Mouse (Mus musculus): ENCODE measurements at regions not wholly inside any gene's neighbourhood (a gene's known extent, or its start where the extent isn't known, plus 50 kb on each side); places are given as distances from the start of the nearest gene placed in this dataset.

GRCm38 (mm10) chr1:10880026-10880727 is 533.7 kb upstream of the A830018L16Rik start:
- no peaks in the 10 kb centered on the region for H3K79me2 ChIP-seq (replicated peaks; ENCODE audit: control insufficient read depth, insufficient read depth, low read length)
- intact Hi-C loops (cut with DNase I) = no loop called here
- H3K36me3 ChIP-seq (ENCODE audit: control insufficient read depth, insufficient read depth, low read length) = peaks cover 9% of the 10 kb centered on the region
- 52% methylated on average over 12 of the region's 12 CpGs for WGBS
- H3K27ac ChIP-seq = no peak overlapping the region
- no peaks in the 10 kb centered on the region for H3K27me3 ChIP-seq (ENCODE audit: control insufficient read depth, insufficient read depth, low read length)
- no peak overlapping the region for H3K4me3 ChIP-seq
- no peak overlapping the region for H3K9ac ChIP-seq (ENCODE audit: low read depth, low read length)
- no peak for DNase-seq
- TF ChIP-seq EP300 (IDR thresholded peaks at IDR 0.05; ENCODE audit: insufficient read depth, low read depth, low read length) (no peak), CTCF (IDR thresholded peaks at IDR 0.05) (peak; percentile 22)
- peaks cover 10% of the 10 kb centered on the region for H3K4me1 ChIP-seq (ENCODE audit: control insufficient read depth, insufficient read depth, low read length)

- Histone ChIP-seq H3K9ac (ENCODE audit: low read depth, low read length) (no peak overlapping the region), H3K27me3 (ENCODE audit: control insufficient read depth, insufficient read depth, low read length) (no peaks in the 10 kb centered on the region), H3K79me2 (replicated peaks; ENCODE audit: control insufficient read depth, insufficient read depth, low read length) (no peaks in the 10 kb centered on the region), H3K27ac (no peak overlapping the region), H3K4me1 (ENCODE audit: control insufficient read depth, insufficient read depth, low read length) (no peaks in the 10 kb centered on the region), H3K4me3 (no peak overlapping the region), H3K36me3 (ENCODE audit: control insufficient read depth, insufficient read depth, low read length) (no peaks in the 10 kb centered on the region)
- WGBS = 62% methylated on average over 2 of the region's 2 CpGs
- no peak for DNase-seq
- intact Hi-C loops (cut with DNase I) = no loop called here
- no peak for TF ChIP-seq EP300 (IDR thresholded peaks at IDR 0.05; ENCODE audit: insufficient read depth, low read depth, low read length)
- TF ChIP-seq POLR2A (IDR thresholded peaks at IDR 0.05; ENCODE audit: insufficient read depth, low read depth, low read length) = no peak
- no peak for TF ChIP-seq CTCF (IDR thresholded peaks at IDR 0.05)
Observed at GRCm38 (mm10) chr1:10898806-10899205, 515.1 kb upstream of the A830018L16Rik start.

- 9% methylated on average over 1 of the region's 1 CpGs for WGBS
- Histone ChIP-seq H3K36me3 (ENCODE audit: control insufficient read depth, insufficient read depth, low read length) (no peaks in the 10 kb centered on the region), H3K79me2 (replicated peaks; ENCODE audit: control insufficient read depth, insufficient read depth, low read length) (no peaks in the 10 kb centered on the region), H3K27ac (no peak overlapping the region), H3K9ac (ENCODE audit: low read depth, low read length) (no peak overlapping the region), H3K4me1 (ENCODE audit: control insufficient read depth, insufficient read depth, low read length) (no peaks in the 10 kb centered on the region), H3K4me3 (no peak overlapping the region), H3K27me3 (ENCODE audit: control insufficient read depth, insufficient read depth, low read length) (no peaks in the 10 kb centered on the region)
- no peak for TF ChIP-seq CTCF (IDR thresholded peaks at IDR 0.05)
- TF ChIP-seq POLR2A (IDR thresholded peaks at IDR 0.05; ENCODE audit: insufficient read depth, low read depth, low read length) = no peak
- no peak for TF ChIP-seq EP300 (IDR thresholded peaks at IDR 0.05; ENCODE audit: insufficient read depth, low read depth, low read length)
- no peak for DNase-seq
- intact Hi-C loops (cut with DNase I) = no loop called here
Observed at GRCm38 (mm10) chr1:10902721-10903120, 511.2 kb upstream of the A830018L16Rik start.

GRCm38 (mm10) chr1:10919958-10920357 is 493.9 kb upstream of the A830018L16Rik start:
- Histone ChIP-seq H3K27ac (no peak overlapping the region), H3K4me1 (ENCODE audit: control insufficient read depth, insufficient read depth, low read length) (no peaks in the 10 kb centered on the region), H3K4me3 (no peak overlapping the region), H3K9ac (ENCODE audit: low read depth, low read length) (no peak overlapping the region), H3K27me3 (ENCODE audit: control insufficient read depth, insufficient read depth, low read length) (no peaks in the 10 kb centered on the region), H3K36me3 (ENCODE audit: control insufficient read depth, insufficient read depth, low read length) (no peaks in the 10 kb centered on the region), H3K79me2 (replicated peaks; ENCODE audit: control insufficient read depth, insufficient read depth, low read length) (no peaks in the 10 kb centered on the region)
- DNase-seq = no peak
- intact Hi-C loops (cut with DNase I) = no loop called here
- WGBS = 91% methylated on average over 3 of the region's 3 CpGs
- no peak for TF ChIP-seq POLR2A (IDR thresholded peaks at IDR 0.05; ENCODE audit: insufficient read depth, low read depth, low read length)
- TF ChIP-seq CTCF (IDR thresholded peaks at IDR 0.05) = no peak
- no peak for TF ChIP-seq EP300 (IDR thresholded peaks at IDR 0.05; ENCODE audit: insufficient read depth, low read depth, low read length)

- Histone ChIP-seq H3K36me3 (ENCODE audit: control insufficient read depth, insufficient read depth, low read length) (no peaks in the 10 kb centered on the region), H3K79me2 (replicated peaks; ENCODE audit: control insufficient read depth, insufficient read depth, low read length) (no peaks in the 10 kb centered on the region), H3K27me3 (ENCODE audit: control insufficient read depth, insufficient read depth, low read length) (no peaks in the 10 kb centered on the region), H3K9ac (ENCODE audit: low read depth, low read length) (no peak overlapping the region), H3K4me1 (ENCODE audit: control insufficient read depth, insufficient read depth, low read length) (no peaks in the 10 kb centered on the region), H3K27ac (no peak overlapping the region), H3K4me3 (no peak overlapping the region)
- no peak for DNase-seq
- intact Hi-C loops (cut with DNase I) = no loop called here
- WGBS = 23% methylated on average over 5 of the region's 5 CpGs
- no peak for TF ChIP-seq CTCF (IDR thresholded peaks at IDR 0.05)
- TF ChIP-seq EP300 (IDR thresholded peaks at IDR 0.05; ENCODE audit: insufficient read depth, low read depth, low read length) = no peak
- no peak for TF ChIP-seq POLR2A (IDR thresholded peaks at IDR 0.05; ENCODE audit: insufficient read depth, low read depth, low read length)
Observed at GRCm38 (mm10) chr1:10932378-10933077, 481.4 kb upstream of the A830018L16Rik start.

GRCm38 (mm10) chr1:10933206-10933605 is 480.7 kb upstream of the A830018L16Rik start:
- intact Hi-C loops (cut with DNase I) = no loop called here
- H3K4me1 ChIP-seq (ENCODE audit: control insufficient read depth, insufficient read depth, low read length) = no peaks in the 10 kb centered on the region

More at GRCm38 (mm10) chr1:10933206-10933605, 480.7 kb upstream of the A830018L16Rik start:
- Histone ChIP-seq H3K36me3 (ENCODE audit: control insufficient read depth, insufficient read depth, low read length) (no peaks in the 10 kb centered on the region), H3K4me3 (no peak overlapping the region), H3K79me2 (replicated peaks; ENCODE audit: control insufficient read depth, insufficient read depth, low read length) (no peaks in the 10 kb centered on the region), H3K27ac (no peak overlapping the region), H3K9ac (ENCODE audit: low read depth, low read length) (no peak overlapping the region), H3K27me3 (ENCODE audit: control insufficient read depth, insufficient read depth, low read length) (no peaks in the 10 kb centered on the region)
- no peak for TF ChIP-seq CTCF (IDR thresholded peaks at IDR 0.05)
- no peak for TF ChIP-seq EP300 (IDR thresholded peaks at IDR 0.05; ENCODE audit: insufficient read depth, low read depth, low read length)
- no peak for TF ChIP-seq POLR2A (IDR thresholded peaks at IDR 0.05; ENCODE audit: insufficient read depth, low read depth, low read length)
- DNase-seq = no peak

Data from heart, adult 2 months (tissue).